Mouse (Mus musculus) gastrocnemius, postnatal 4 days (tissue): ENCODE measurements around the gene Rgs2. TPM values are rescaled to one million over a fixed set of nuclear protein-coding genes. Genes with fewer than 3 reads are reported as not detected.

ENCODE experiments used
- DNase-seq, 2 experiments: peaks; one replicate each; pipeline ENCODE4 v3.0.0; 2021 to 2022; ENCODE audit warnings: low spot score in 2 of 2, mixed read lengths in 2 of 2
- total RNA-seq, 2 experiments: library from RNA; stranded (reverse); gene quantifications; 2 replicates each; pipeline ENCODE4 v1.2.3; 2021

Gene Rgs2
- total RNA-seq, 2 experiments from 2014 or later: 35.2 to 36.0 TPM

- no peak for DNase-seq
These were observed 18.9 kb downstream of the Rgs2 start for GRCm38 (mm10) chr1:143984988-143985625.

- no peak for DNase-seq
These were observed 21.1 kb downstream of the Rgs2 start for GRCm38 (mm10) chr1:143982765-143983312.

DNA sequence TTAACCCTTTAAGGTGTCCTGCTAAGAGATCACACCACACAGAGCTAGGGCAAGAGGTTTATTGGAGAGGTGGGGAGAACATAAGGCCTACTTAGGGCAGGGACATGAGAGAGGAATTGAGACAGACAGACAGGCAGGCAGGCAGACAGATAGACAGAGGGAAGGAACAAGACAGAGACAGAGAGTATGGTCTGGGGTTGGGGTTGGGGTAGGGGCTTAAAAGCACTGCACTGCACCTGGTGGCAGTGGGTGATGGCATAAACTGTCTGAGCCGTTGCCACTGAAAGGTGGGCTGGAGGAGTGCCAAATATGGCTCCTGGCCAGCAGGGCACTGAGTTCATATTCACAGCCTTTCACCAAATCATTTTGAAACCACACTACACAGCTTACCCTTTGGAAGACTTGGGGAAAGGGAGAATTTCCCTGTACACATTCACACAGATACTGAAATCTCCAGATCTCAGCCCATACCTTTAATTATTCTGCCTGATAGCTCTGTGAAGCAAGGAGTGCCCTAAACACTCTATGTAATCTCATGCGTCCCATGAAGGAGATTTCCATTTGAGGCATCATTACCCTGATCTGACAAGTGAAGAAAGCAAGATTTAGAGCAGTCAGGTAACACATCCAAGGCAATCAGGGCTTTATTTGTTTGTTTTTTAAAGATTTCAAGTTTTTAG is 21.7 kb downstream of the Rgs2 start:
- DNase-seq: no peak

- no peak for DNase-seq
These were observed 23.1 kb downstream of the Rgs2 start for GRCm38 (mm10) chr1:143980811-143981210.

GRCm38 (mm10) chr1:143974637-143975036 is 29.3 kb downstream of the Rgs2 start:
- DNase-seq: no peak

DNA sequence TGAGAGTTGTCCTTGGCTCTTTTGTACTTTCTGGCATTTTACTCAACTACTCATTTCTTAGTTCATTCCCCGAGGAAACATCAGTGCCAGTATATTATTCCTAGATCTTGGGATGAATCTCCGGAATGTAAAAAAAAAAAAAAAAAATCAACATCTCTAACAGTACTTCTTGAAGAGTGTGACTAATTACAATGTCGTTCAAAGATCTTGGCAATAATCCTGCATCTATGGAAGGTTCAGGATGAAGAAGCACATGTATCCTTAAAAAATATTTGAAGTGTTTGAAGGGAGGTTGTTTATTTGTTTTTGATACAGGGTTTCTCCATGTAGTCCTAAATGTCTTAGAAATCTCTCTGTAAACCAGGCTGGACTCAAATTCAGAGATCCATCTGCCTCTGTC is 41.7 kb downstream of the Rgs2 start:
- DNase-seq: no peak

- DNase-seq: no peak
These were observed 43.6 kb downstream of the Rgs2 start for GRCm38 (mm10) chr1:143960340-143960739.

- DNase-seq: no peak
These were observed 47.9 kb downstream of the Rgs2 start for GRCm38 (mm10) chr1:143956090-143956489.

- no peak for DNase-seq
These were observed 51.1 kb downstream of the Rgs2 start for GRCm38 (mm10) chr1:143952841-143953240.

Other genes with a start within 250 kb of the Rgs2 start
- gene Trove2, start 227.1 kb downstream of the Rgs2 start, total RNA-seq: 1 to 10 TPM; 6.9 to 8.2 TPM
- gene Uchl5, start 226.9 kb downstream of the Rgs2 start, total RNA-seq: 10 to 100 TPM; 20.6 to 21.6 TPM
- gene Rgs13, start 173.2 kb upstream of the Rgs2 start, total RNA-seq: under 1 TPM; 0.47 to 0.70 TPM
- not detected for gene Rgs1, start 245.1 kb upstream of the Rgs2 start, total RNA-seq